Mouse (Mus musculus) cerebellum, adult 18-20 months (tissue): ENCODE results near the gene Kctd8.

ENCODE experiments used
- DNase-seq, 2 experiments: peaks; one replicate each; pipeline ENCODE4 v3.0.0; 2021

The Kctd8 gene

GRCm38 (mm10) chr5:69340919-69341801, at the start of gene Kctd8:
TSS of gene Kctd8 (minus strand) at chr5:69341679.
- DNase-seq, result peak; percentile 85 to 91

GRCm38 (mm10) chr5:69379072-69379471, 37.6 kb upstream of the Kctd8 start:
- no peak for DNase-seq

DNA sequence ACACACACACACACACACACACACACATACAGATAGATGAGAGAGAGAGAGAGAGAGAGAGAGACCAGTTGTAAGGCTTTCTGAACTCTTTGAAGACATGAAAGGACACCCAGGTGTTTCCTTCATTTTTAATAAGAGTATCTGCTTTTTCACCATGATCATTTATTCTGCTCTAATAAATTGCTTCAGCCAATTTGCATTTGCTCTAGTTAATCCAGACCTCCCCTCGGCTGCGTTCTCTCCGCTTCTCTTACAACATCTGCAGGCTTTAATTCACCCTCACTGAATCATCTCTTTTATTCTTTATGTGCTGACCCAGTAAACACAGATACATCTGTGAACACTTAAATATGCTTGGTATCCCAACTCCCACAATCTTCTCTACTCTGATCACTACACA, 9.1 kb upstream of the Kctd8 start:
- no peak for DNase-seq

GRCm38 (mm10) chr5:69340102-69340918, 1.2 kb downstream of the Kctd8 start:
- peak; percentile 87 to 89 for DNase-seq

DNA sequence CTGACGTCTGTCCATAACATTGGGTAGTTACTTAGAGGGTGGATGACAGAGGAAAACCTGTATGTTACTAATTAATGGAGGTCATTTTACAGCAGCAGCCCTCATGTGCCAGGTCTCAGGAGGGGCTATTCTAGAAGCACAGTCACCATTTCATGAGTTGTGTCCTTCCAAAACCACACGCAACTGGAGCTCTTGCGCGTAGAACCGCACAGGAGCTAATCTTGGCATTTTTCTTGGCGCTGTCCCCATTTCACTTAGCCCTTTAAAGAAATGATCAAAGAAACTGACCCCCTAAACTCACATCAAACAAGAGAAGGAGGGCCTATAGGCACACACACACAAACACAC, 1.9 kb downstream of the Kctd8 start:
- DNase-seq, result peak; percentile 38 to 58

DNA sequence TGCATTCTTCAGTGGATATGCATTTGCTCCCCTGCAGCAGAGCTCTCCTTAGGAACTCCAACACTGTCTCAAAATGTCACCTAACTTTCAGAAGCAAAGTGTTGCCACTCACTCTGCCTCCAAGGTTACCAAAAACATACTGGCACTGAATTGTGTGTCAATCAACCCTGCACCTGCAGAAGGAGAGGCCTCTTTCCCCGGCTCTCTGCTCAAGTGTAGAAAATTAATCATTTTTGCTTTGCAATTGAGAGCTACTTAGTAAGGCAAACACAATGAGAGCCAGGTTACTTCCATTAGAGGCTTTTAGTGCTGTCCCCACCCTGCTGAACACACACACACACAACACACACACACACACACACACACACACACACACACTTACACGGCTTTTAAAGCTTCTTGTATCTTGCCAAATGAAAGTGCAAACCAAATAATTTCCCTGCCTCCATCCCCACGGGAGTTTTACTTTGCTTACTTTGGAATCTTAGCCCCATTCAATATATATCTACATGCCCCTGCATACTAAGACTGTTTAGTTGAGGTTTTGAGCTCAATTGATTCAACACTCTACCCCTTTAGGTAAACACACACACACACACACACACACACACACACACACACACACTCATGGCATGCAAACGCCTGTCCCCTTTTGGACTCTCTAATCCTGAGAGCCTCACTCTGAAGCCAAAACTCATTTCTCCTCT, 2.4 kb downstream of the Kctd8 start:
- peak; percentile 16 to 43 for DNase-seq

GRCm38 (mm10) chr5:69327561-69327960, 13.9 kb downstream of the Kctd8 start:
- no peak for DNase-seq

DNA sequence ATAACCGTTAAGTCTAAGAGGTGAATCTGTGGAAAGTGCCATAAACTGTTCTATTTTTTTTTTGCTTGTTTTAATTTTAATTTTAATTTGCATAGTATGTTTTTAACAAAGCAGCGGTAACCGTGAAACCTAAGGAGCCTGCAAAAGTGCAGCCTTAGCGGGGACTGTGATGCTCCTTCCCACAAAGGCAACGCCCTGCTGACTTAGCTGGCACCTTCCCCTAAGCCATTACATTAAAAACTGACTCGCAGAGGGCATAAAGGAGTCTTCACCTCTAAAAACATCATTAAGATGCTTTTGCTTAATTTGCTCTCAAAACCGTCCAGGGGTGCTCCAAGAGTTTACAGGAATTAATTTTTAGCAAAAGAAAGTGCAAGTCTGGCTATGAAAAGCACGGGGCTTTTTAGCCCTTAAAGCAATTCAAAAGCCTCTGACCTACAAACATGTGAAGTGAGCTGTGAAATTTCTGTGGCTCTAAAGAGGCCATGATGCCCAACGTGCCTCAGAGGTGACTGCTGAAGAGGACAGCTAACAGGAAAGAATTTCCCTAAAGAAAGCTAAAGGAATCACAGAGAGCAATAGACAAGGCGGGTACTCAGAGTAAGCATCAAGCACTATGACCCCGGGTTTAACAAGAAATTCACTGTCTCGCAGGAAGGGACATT, 16.8 kb downstream of the Kctd8 start:
- peak; percentile 48 to 55 for DNase-seq

GRCm38 (mm10) chr5:69312611-69313010, 28.9 kb downstream of the Kctd8 start:
- no peak for DNase-seq

GRCm38 (mm10) chr5:69301665-69302064, 39.8 kb downstream of the Kctd8 start:
- no peak for DNase-seq

GRCm38 (mm10) chr5:69292353-69292752, 49.1 kb downstream of the Kctd8 start:
- no peak for DNase-seq

GRCm38 (mm10) chr5:69284359-69284758, 57.1 kb downstream of the Kctd8 start:
- no peak for DNase-seq

GRCm38 (mm10) chr5:69252366-69252765, 89.1 kb downstream of the Kctd8 start:
- peak; percentile 22 to 28 for DNase-seq

GRCm38 (mm10) chr5:69241931-69242330, 99.5 kb downstream of the Kctd8 start:
- peak; percentile 44 to 61 for DNase-seq

DNA sequence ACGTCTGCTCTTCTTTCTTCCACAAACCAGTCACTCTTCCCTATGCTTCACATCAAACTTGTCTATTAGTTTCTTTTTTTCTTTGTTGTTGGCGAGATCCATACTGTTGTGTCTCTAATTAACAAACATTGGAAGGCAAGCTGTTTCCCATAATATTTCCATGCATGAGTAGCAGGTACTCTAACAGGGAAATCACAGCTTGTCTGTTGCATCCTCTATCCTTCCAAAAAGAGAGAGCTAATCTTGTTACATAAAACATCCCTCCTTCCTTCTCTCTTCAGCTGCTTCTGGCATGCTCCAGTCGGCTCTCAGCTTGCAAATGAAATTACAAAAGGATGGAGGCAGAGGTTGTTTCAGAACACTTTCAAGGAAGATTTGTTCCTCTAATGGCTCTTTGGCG, 107.9 kb downstream of the Kctd8 start:
- DNase-seq, result peak in 1 of 2 experiments; percentile 15

DNA sequence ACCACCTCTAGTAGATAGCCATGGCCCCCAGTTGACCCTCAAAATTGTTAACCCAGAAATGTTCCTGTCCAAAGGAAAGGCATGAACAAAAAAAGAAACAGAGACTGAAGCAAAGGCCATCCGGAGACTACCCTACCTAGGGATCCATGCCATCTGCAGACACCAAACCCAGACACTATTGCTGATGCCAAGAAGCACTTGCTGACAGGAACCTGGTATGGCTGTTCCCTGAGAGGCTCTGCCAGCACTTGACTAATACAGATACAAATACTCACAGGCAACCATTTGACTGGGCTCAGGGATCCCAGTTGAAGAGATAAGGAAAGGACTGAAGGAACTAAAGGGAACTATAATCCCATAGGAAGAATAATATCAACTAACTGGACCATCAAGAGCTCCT, 109.8 kb downstream of the Kctd8 start:
- peak; percentile 49 to 68 for DNase-seq

GRCm38 (mm10) chr5:69227147-69227546, 114.3 kb downstream of the Kctd8 start:
- peak; percentile 36 to 67 for DNase-seq

DNA sequence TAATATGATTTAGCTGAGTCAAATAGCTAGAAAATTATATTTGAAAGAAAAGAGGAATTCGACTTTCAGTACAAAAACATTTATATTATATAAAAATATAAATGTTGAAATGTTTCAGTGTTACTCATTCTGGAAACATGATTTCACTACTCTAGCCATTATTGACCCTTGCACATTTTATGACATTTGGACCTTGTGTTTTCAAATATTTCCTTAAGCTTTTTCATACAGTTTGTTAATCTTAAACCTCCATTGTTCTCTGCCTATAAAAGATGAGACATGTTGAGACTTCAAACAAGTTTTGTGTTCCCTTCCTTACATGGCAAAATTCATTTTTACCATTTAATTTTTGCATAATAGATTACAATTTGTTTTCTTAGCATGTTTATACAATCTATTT, 118.9 kb downstream of the Kctd8 start:
- DNase-seq, result no peak

DNA sequence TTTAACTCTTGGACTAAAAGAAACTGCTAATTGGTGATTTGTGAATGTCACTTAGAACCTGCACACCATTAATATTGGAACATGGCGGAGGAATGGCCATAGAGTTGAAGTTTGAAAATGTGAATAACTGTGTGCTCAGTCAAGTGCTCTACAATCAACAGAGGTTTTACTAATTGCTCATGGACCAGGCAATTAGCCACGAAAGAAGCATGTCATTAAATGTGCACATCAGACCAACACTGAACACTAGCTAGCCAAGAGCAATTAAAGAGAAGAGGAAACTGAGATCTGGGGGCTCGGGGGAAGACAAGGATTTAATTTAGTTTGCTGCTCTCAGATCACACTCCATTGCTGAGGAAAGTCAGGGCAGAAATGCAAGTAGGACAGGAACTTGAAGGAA, 126.3 kb downstream of the Kctd8 start:
- no peak for DNase-seq

DNA sequence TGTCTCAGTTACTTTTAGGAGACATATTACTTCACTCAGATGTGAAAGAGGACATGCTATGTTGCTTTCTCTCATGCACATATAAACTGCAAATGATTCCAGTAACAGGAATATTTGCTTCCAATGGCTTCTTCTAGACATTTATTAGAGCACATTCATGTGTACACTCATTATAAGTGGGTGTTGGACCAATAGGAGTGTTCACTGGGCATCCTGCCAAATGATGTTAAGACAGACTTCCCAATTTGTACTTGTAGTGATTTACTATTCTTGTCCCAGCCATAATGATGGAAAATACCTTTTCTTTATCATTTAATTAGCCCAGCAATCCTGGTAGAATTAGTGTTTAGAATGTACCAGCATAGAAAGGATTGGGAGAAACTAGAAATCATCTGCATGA, 132.1 kb downstream of the Kctd8 start:
- DNase-seq, result peak in 1 of 2 experiments; percentile 9

GRCm38 (mm10) chr5:69207713-69208112, 133.8 kb downstream of the Kctd8 start:
- peak; percentile 30 to 34 for DNase-seq

DNA sequence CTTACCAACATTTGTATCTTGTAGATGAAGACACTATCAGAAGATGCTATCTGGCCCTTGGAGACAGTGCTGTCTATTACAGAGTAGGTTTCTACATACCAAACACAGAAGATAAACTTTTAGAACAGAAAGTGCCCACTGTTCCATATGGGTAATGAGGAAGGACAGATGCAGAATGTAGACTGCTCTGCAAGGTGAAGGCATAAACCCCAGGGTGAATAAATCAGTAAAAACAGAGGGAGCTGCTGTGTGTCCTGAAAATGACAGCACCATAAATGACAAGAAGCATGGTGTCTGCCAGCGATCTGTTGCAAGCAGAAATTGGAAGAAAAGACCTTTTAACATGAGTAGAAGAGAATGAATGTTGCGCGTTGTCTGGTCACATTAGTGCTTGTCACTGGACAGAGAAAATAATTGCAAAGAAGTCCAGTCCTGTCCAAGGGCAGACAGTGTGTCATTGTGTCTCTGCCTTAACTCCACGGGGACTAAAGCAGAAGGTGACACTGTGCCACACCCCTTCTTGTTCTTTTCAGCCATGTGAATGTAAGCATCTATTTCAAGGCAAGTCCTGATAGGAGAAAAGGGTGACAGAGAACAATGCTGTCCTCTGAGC, 181.5 kb downstream of the Kctd8 start:
- DNase-seq, result no peak
